Mouse (Mus musculus) left cerebral cortex, adult 11 months (tissue): ENCODE data around the gene Ano6.

Source experiments
- DNase-seq: peaks from one replicate; pipeline ENCODE4 v3.0.0; 2022; ENCODE audit warnings: low spot score

Gene Ano6

GRCm38 (mm10) chr15:95976156-95976876 is 185.7 kb downstream of the Ano6 start:
- DNase-seq, result no peak

GRCm38 (mm10) chr15:95977169-95977938 is 186.7 kb downstream of the Ano6 start:
- DNase-seq, result no peak

DNA sequence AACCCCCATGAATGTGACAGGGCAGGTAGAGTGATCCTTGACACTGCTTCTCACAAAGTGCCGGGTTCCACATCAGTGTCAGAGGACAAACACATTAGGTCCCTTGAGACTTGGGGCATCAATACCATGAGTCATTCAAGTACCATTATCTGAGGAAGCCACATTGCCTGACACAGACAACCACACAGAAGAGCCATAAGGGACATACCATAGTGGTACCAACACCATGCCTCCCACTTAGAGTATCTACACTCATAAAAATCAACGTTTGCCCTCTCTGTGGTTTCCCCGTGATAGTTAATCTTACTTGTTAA is 187.3 kb downstream of the Ano6 start:
- no peak for DNase-seq

DNA sequence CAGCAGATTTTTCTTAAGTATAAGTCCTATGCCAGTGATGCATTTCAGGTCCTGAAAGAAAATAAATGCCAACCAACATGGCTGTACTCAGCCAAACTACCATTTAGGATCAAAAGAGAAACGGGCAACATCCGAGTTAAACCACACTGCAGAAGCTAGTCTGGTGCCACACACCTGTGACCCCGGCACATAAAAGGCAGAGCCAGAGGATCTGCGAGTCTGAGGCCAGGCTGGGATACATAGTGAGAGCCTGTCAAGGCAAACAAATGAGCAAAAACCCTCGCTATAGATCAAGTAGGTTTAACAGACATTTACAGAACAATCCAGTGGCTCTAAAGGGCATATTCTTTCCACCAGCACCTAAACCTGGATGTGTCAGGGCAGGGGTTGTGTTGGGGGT is 190.0 kb downstream of the Ano6 start:
- DNase-seq, result no peak

DNA sequence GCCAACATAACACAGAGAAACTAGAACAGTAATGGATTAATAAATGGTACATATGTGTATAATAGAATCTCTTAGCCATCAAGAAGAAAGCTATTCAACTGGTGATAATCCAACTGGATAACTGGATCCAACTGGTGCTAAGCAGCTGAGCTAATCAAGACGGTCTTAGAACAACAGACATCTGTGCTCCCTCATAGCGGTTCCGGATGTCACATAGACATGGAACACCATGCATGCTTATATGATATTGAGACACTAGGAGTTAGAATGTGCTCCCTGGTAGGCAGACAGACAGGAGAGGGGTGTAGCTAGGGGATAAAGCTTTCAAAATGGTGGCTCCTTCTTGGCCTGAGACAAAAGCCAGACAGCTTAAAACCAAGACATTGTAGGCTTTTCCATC is 197.3 kb downstream of the Ano6 start:
- DNase-seq, result no peak

- no peak for DNase-seq
These were observed 199.0 kb downstream of the Ano6 start for GRCm38 (mm10) chr15:95989496-95990124.

DNA sequence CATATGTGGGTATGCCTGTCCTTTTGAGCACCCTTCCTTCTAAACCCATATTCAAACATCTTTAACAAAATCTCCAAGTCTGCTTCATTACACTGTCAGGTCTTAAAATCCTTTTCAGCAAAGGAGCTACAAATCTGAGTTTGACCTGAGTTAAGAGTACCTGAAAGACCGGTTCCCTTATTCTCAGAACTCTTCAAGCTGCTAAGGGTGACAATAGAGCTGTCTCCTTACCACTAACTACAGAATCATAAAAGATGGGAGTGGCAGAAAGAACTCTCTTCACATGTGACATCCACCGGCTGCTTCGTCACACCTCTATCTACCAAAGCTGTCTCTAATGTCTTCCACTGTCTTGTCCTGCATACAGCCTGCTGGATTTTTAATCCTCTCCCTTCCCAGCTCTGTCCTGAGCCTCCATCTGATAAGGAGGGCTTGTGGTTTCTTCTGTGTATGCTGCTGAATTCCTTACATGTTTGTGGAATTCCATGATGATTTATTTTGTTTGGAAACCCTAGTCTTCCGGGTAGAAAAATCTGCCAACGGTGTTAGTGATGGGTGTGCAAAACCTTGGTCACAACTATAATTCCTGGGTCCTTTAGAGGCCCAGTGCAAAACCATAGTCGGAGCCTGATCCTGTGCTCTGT is 212.4 kb downstream of the Ano6 start:
- DNase-seq, result no peak

- no peak for DNase-seq
These were observed 221.2 kb downstream of the Ano6 start for GRCm38 (mm10) chr15:96011640-96012390.

- no peak for DNase-seq
These were observed 221.7 kb downstream of the Ano6 start for GRCm38 (mm10) chr15:96012391-96012775.

DNA sequence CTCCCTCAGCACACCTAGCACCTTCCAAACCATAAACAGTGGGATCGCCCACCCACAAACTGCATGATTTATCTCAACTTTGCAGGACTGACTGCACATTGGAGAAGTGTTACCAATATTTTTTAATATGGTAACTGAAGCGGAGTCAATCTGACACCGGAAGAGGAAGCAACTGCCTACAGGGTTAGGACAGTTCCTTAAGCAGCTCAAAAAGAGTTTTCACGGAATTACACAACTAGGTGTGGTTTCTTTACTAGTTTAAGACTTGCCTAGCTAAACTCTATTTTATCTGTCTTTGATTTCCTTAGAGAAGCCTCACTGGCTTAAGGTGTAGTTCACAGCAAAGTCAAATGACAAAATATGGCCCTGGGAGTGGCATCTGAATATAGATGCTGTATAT is 223.9 kb downstream of the Ano6 start:
- no peak for DNase-seq

DNA sequence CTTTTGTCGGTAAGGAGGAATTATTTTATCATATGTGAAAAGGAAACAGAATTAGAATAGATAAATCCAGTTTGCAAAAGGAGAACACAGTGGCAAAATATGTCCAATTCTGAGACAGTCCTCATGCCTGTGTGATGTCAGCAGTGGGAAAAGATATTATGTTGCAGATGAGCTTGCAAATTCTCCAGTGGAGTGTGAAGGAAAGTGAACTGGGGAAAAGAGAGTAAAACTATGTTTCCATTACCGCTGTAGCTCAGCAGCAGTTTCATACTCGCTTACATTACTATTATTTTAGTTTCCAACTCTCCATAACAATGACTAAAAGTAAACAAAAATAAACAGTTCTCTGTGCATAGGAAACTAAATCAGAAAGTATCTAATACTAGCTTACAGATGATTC is 229.8 kb downstream of the Ano6 start:
- no peak for DNase-seq

DNA sequence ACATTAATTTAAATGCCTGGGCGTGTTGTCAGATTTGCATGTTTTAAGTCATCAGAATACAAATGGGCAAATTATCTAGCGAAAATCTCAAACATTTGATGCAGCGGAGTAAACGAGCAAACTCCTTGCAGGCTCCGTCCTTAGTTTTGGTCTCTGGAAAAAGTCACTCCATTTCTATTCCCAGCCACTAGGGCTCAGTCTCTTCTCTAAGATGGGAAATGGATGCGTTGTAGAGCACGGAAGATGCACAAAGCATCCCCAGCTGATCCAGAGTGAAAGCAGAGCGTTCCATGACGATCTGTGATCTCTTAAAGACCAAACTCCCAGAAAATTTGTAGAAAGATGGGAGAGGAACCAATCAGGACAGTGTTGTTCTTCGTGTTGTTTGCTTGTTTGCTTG is 230.9 kb downstream of the Ano6 start:
- DNase-seq, result peak; percentile 4
